Mouse (Mus musculus) CH12.LX (cell line): ENCODE data around the gene Krt81. TPM values are rescaled to one million over a fixed set of nuclear protein-coding genes. Genes with fewer than 3 reads are reported as not detected.

Experiments
- DNase-seq: peaks from one replicate; pipeline ENCODE4 v3.0.0-alpha.2; 2013; ENCODE audit errors: extremely low read depth
- H3K27ac ChIP-seq: 2 replicates; pipeline ENCODE4 v1.5.1; 2012; ENCODE audit warnings: low read depth, mild to moderate bottlenecking, control low read depth, moderate library complexity; ENCODE audit not compliant: insufficient read depth
- H3K27me3 ChIP-seq: replicated peaks from 2 replicates; pipeline ENCODE3; 2012; ENCODE audit warnings: inconsistent platforms
- H3K36me3 ChIP-seq, 2 experiments: replicated peaks in 1 of 2; 2 replicates each; pipeline versions ENCODE3 to v1.6.1; 2012; ENCODE audit warnings: inconsistent platforms in 1 of 2, low read length in 1 of 2, mild to moderate bottlenecking in 1 of 2, mixed read lengths in 1 of 2, moderate library complexity in 1 of 2; ENCODE audit not compliant: control insufficient read depth in 1 of 2, insufficient read depth in 1 of 2
- H3K4me1 ChIP-seq, 2 experiments: 2 replicates each; pipeline ENCODE4 v1.6.1; 2012; ENCODE audit warnings: inconsistent platforms in 1 of 2, moderate library complexity in 1 of 2; ENCODE audit not compliant: insufficient read depth in 2 of 2, control insufficient read depth in 1 of 2
- H3K4me2 ChIP-seq: 2 replicates; pipeline ENCODE4 v1.6.1; 2012; ENCODE audit warnings: low read depth, mild to moderate bottlenecking, control low read depth; ENCODE audit not compliant: poor library complexity, insufficient read depth, severe bottlenecking
- H3K4me3 ChIP-seq, 3 experiments: fragments of 150-350 bp in 1 of 3; sonication (generic) in 1 of 3; replicated peaks in 1 of 3; 2 replicates each; pipeline versions ENCODE3 to v1.5.1; 2011 to 2012; ENCODE audit warnings: low read depth in 2 of 3, low read length in 2 of 3, mild to moderate bottlenecking in 2 of 3, moderate library complexity in 2 of 3, control low read depth in 1 of 3, improper control_type of control experiment in 1 of 3, inconsistent platforms in 1 of 3, mixed read lengths in 1 of 3; ENCODE audit not compliant: poor library complexity in 1 of 3
- H3K79me2 ChIP-seq: replicated peaks from 2 replicates; pipeline ENCODE4 v1.6.1; 2012; ENCODE audit warnings: mild to moderate bottlenecking, moderate library complexity; ENCODE audit not compliant: control insufficient read depth, poor library complexity, insufficient read depth, severe bottlenecking; ENCODE audit errors: extremely low read depth
- H3K9ac ChIP-seq: 2 replicates; pipeline ENCODE4 v1.6.1; 2012; ENCODE audit warnings: low read depth, mild to moderate bottlenecking, control low read depth, moderate library complexity; ENCODE audit not compliant: insufficient read depth
- H3K9me3 ChIP-seq: replicated peaks from 2 replicates; pipeline ENCODE3; 2012; ENCODE audit warnings: low read length, inconsistent platforms, mixed read lengths
- BHLHE40 ChIP-seq: IDR thresholded peaks from 2 replicates; pipeline ENCODE4 v1.6.1; 2011; ENCODE audit warnings: mild to moderate bottlenecking, low read depth, low read length, improper control_type of control experiment
- CTCF ChIP-seq, 2 experiments: IDR thresholded peaks in 1 of 2; conservative IDR thresholded peaks in 1 of 2; 2 replicates each; pipeline ENCODE4 v1.5.1; 2011 to 2012; ENCODE audit warnings: low read depth in 2 of 2, low read length in 2 of 2, improper control_type of control experiment in 1 of 2, inconsistent platforms in 1 of 2, mild to moderate bottlenecking in 1 of 2, moderate library complexity in 1 of 2
- E2F4 ChIP-seq: IDR thresholded peaks from 2 replicates; pipeline ENCODE4 v1.6.1; 2011; ENCODE audit warnings: low read depth, low read length, improper control_type of control experiment; ENCODE audit not compliant: insufficient replicate concordance
- EP300 ChIP-seq: IDR thresholded peaks from 2 replicates; pipeline ENCODE4 v1.6.1; 2011; ENCODE audit warnings: low read length, improper control_type of control experiment
- GABPA ChIP-seq: IDR thresholded peaks from 2 replicates; pipeline ENCODE4 v1.6.1; 2012; ENCODE audit warnings: low read depth, low read length, improper control_type of control experiment, inconsistent platforms; ENCODE audit not compliant: insufficient replicate concordance
- JUN ChIP-seq: IDR thresholded peaks from 2 replicates; pipeline ENCODE4 v1.6.1; 2011; ENCODE audit warnings: low read depth, mild to moderate bottlenecking, low read length, improper control_type of control experiment, moderate library complexity; ENCODE audit not compliant: insufficient read depth
- JUND ChIP-seq: conservative IDR thresholded peaks from 2 replicates; pipeline ENCODE4 v1.6.1; 2011; ENCODE audit warnings: low read depth, low read length, improper control_type of control experiment
- KAT2A ChIP-seq: IDR thresholded peaks from 2 replicates; pipeline ENCODE4 v1.6.1; 2012; ENCODE audit warnings: low read length, improper control_type of control experiment, inconsistent platforms; ENCODE audit not compliant: insufficient replicate concordance
- MAFK ChIP-seq: IDR thresholded peaks from 2 replicates; pipeline ENCODE4 v1.6.1; 2011; ENCODE audit warnings: low read length, improper control_type of control experiment; ENCODE audit not compliant: insufficient replicate concordance
- MAX ChIP-seq: IDR thresholded peaks from 2 replicates; pipeline ENCODE4 v1.6.1; 2011; ENCODE audit warnings: low read length, improper control_type of control experiment
- MAZ ChIP-seq: IDR thresholded peaks from 2 replicates; pipeline ENCODE4 v1.6.1; 2012; ENCODE audit warnings: low read depth, mild to moderate bottlenecking, inconsistent platforms, low read length, improper control_type of control experiment, moderate library complexity
- MYC ChIP-seq: IDR thresholded peaks from 2 replicates; pipeline ENCODE4 v1.6.1; 2011; ENCODE audit warnings: low read depth, mild to moderate bottlenecking, improper control_type of control experiment, low read length
- NELFE ChIP-seq: IDR thresholded peaks from 2 replicates; pipeline ENCODE4 v1.6.1; 2011; ENCODE audit warnings: low read depth, low read length, improper control_type of control experiment
- NRF1 ChIP-seq: IDR thresholded peaks from 2 replicates; pipeline ENCODE4 v1.6.1; 2014; ENCODE audit warnings: low read depth, mild to moderate bottlenecking, inconsistent platforms, low read length, improper control_type of control experiment, moderate library complexity
- POLR2AphosphoS2 ChIP-seq: IDR thresholded peaks from 2 replicates; pipeline ENCODE4 v1.6.1; 2011; ENCODE audit warnings: low read depth, low read length, improper control_type of control experiment
- RAD21 ChIP-seq: IDR thresholded peaks from 2 replicates; pipeline ENCODE4 v1.6.1; 2011; ENCODE audit warnings: low read depth, mild to moderate bottlenecking, low read length, improper control_type of control experiment, moderate library complexity
- RCOR1 ChIP-seq: conservative IDR thresholded peaks from 2 replicates; pipeline ENCODE4 v1.6.1; 2012; ENCODE audit warnings: low read depth, mild to moderate bottlenecking, inconsistent platforms, low read length, improper control_type of control experiment
- SMC3 ChIP-seq: IDR thresholded peaks from 2 replicates; pipeline ENCODE4 v1.6.1; 2011; ENCODE audit warnings: low read depth, low read length, improper control_type of control experiment
- TBP ChIP-seq: conservative IDR thresholded peaks from 2 replicates; pipeline ENCODE4 v1.6.1; 2011; ENCODE audit warnings: low read depth, low read length, improper control_type of control experiment
- TCF12 ChIP-seq: IDR thresholded peaks from 2 replicates; pipeline ENCODE4 v1.6.1; 2014; ENCODE audit warnings: low read depth, mild to moderate bottlenecking, inconsistent platforms, low read length, improper control_type of control experiment
- UBTF ChIP-seq: IDR thresholded peaks from 2 replicates; pipeline ENCODE4 v1.6.1; 2012; ENCODE audit warnings: low read depth, mild to moderate bottlenecking, inconsistent platforms, low read length, improper control_type of control experiment, moderate library complexity
- USF1 ChIP-seq: IDR thresholded peaks from 2 replicates; pipeline ENCODE4 v1.6.1; 2014; ENCODE audit warnings: low read depth, mild to moderate bottlenecking, inconsistent platforms, low read length, improper control_type of control experiment
- USF2 ChIP-seq: conservative IDR thresholded peaks from 2 replicates; pipeline ENCODE4 v1.6.1; 2011; ENCODE audit warnings: low read depth, low read length, improper control_type of control experiment
- ZKSCAN1 ChIP-seq: IDR thresholded peaks from 2 replicates; pipeline ENCODE4 v1.6.1; 2012; ENCODE audit warnings: low read depth, inconsistent platforms, low read length, improper control_type of control experiment, borderline replicate concordance
- ZNF384 ChIP-seq: IDR thresholded peaks from 2 replicates; pipeline ENCODE4 v1.6.1; 2012; ENCODE audit warnings: low read depth, low read length, improper control_type of control experiment, inconsistent platforms
- dilution Hi-C: fragments of 300-500 bp; cut with MboI; formaldehyde crosslinking; loops from 2 replicates; pipeline ENCODE4 v1.14.3; 2020; ENCODE audit warnings: low sequenced_read_pairs; ENCODE audit not compliant: extremely low pct_unique_long_range_greater_than_20kb, extremely low pct_ligation_motif_present
- in situ Hi-C: fragments of 300-500 bp; cut with MboI; formaldehyde crosslinking; loops from 3 replicates; pipeline ENCODE4 v1.14.3; 2019; ENCODE audit warnings: low sequenced_read_pairs, low pct_ligation_motif_present, low pct_unique_long_range_greater_than_20kb, mixed read lengths
- polyA plus RNA-seq: library from polyadenylated mRNA; unstranded; fragments of >175 nt; gene quantifications from 2 replicates; pipeline ENCODE4 v1.2.1, GENCODE M21; 2012; ENCODE audit warnings: low read depth; ENCODE audit not compliant: insufficient read length
- total RNA-seq, 2 experiments: library from RNA; depleted of rRNA; stranded (reverse); fragments of 300-350 nt in 1 of 2; fragments of >200 nt in 1 of 2; gene quantifications; 2 replicates each; pipeline ENCODE4 v1.2.3; 2012 to 2014

The Krt81 gene
- total RNA-seq (2012; rRNA removed) (not detected in 2 replicates), total RNA-seq (2014; rRNA removed) (not detected in 2 replicates), polyA plus RNA-seq (not detected in 2 replicates)

DNA sequence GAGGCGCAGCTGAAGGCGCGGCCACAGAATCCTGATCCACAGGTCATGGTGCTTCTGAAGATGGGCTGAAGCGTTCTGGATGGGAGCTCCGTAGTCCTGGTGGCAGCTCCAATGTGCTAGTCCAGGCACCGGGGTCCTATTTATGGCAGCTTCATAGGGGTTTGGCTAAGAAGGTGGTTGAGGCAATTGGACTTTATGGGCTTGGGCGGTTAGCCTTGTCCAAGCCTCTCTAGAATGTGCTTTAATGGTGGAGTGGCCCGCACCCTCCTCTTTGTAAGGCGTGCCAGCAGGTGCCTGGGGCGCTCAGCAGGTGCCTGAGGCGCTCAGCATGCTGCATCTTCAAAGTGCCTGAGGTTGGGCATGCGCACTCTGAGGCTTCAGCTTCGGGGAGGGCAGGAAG, at the start of gene Krt81:
Gene Krt81, minus strand, starts transcription at position 101 of the 400 bp plus-strand sequence.
- H3K9ac ChIP-seq: no peak within 1 kb of the TSS
- no peaks in the 10 kb centered on the region for H3K9me3 ChIP-seq
- H3K27me3 ChIP-seq: peaks cover 71% of the 10 kb centered on the region
- TF ChIP-seq ZKSCAN1: no peak
- no peak for TF ChIP-seq RCOR1
- no peak for TF ChIP-seq MAX
- no peak for TF ChIP-seq EP300
- TF ChIP-seq TBP: no peak
- no peak for TF ChIP-seq KAT2A
- no peak for TF ChIP-seq NELFE
- no peak for TF ChIP-seq USF1
- no peak for TF ChIP-seq MAZ
- no peak for TF ChIP-seq NRF1
- TF ChIP-seq ZNF384: no peak
- no peak for TF ChIP-seq RAD21
- TF ChIP-seq UBTF: no peak
- TF ChIP-seq BHLHE40: no peak
- no peak for TF ChIP-seq SMC3
- TF ChIP-seq CTCF (conservative IDR thresholded peaks at IDR 0.05 in 1 of 2, IDR thresholded peaks at IDR 0.05 in 1 of 2; ENCODE audit: low read depth in 2 of 2, low read length in 2 of 2): no peak
- TF ChIP-seq USF2: no peak
- TF ChIP-seq JUND: no peak
- TF ChIP-seq, all 38 proteins: peak for 0
- Histone ChIP-seq H3K4me2 (no peak within 1 kb of the TSS), H3K79me2 (no peaks in the 10 kb centered on the region), H3K4me1 (no peaks in the 10 kb centered on the region), H3K27ac (no peak within 1 kb of the TSS), H3K36me3 (no peaks in the 10 kb centered on the region), H3K4me3 (no peak within 1 kb of the TSS)
- in situ Hi-C loops (no loop called here), dilution Hi-C loops (no loop called here)
- DNase-seq: no peak

DNA sequence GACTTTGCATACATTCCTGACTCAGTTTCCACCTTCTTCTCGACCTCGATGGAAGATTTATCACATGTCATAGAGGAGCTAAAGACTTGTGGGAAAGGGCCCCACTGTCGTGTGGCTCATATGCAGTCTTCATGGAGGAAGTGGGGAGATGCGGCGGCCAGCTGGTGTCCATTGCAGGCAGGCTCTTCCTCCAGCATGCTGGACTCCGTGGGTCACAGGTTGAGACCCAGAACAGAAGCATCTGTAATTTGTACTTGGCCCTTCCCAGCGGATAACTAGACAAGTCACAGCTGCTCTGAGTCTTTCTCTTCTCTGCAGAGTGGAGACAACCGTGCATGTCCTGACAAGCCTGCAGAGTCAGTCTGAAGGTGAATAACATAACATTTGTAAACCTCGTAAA, 44.7 kb upstream of the Krt81 start:
- Histone ChIP-seq H3K4me2 (no peak overlapping the region), H3K27ac (no peak overlapping the region), H3K79me2 (no peaks in the 10 kb centered on the region), H3K9me3 (peaks cover 3% of the 10 kb centered on the region), H3K9ac (no peak overlapping the region), H3K4me3 (no peak overlapping the region)
- dilution Hi-C loops: no loop called here
- TF ChIP-seq E2F4: no peak
- TF ChIP-seq GABPA: no peak
- TF ChIP-seq USF2: no peak
- no peak for TF ChIP-seq MYC
- TF ChIP-seq MAX: no peak
- no peak for TF ChIP-seq JUN
- no peak for TF ChIP-seq POLR2AphosphoS2
- TF ChIP-seq MAFK: no peak
- TF ChIP-seq ZKSCAN1: no peak
- TF ChIP-seq TCF12: no peak
- no peak for TF ChIP-seq NELFE
- TF ChIP-seq, all 38 proteins: peak for 0
- DNase-seq: no peak
- Histone ChIP-seq H3K36me3 (no peaks in the 10 kb centered on the region), H3K27me3 (peaks cover 88% of the 10 kb centered on the region), H3K4me1 (no peaks in the 10 kb centered on the region)
- in situ Hi-C loops: no loop called here
